Mouse (Mus musculus): Measurements from ENCODE around the gene Gpc6.

- TF ChIP-seq CTCF (conservative IDR thresholded peaks at IDR 0.05 in 1 of 2, IDR thresholded peaks at IDR 0.05 in 1 of 2; ENCODE audit: low read depth in 2 of 2, low read length in 2 of 2), result no peak
- TF ChIP-seq E2F4 (IDR thresholded peaks at IDR 0.05; ENCODE audit: insufficient replicate concordance, low read depth, low read length), result no peak
- TF ChIP-seq POLR2A (IDR thresholded peaks at IDR 0.05; ENCODE audit: low read depth, low read length), result no peak
- TF ChIP-seq MEF2A (IDR thresholded peaks at IDR 0.05; ENCODE audit: borderline replicate concordance, low read depth, low read length), result no peak
- TF ChIP-seq ZC3H11A (IDR thresholded peaks at IDR 0.05; ENCODE audit: low read depth, low read length), result no peak
- no peak for TF ChIP-seq NELFE (IDR thresholded peaks at IDR 0.05; ENCODE audit: low read depth, low read length)
- TF ChIP-seq RAD21 (IDR thresholded peaks at IDR 0.05; ENCODE audit: low read depth, low read length), result no peak
- TF ChIP-seq GABPA (IDR thresholded peaks at IDR 0.05; ENCODE audit: insufficient replicate concordance, low read depth, low read length), result no peak
These were observed 1020.9 kb downstream of the Gpc6 start for GRCm38 (mm10) chr14:117945920-117946503.

Data from CH12.LX (cell line).